Mouse (Mus musculus) liver, postnatal 0 days (tissue): ENCODE measurements around the gene Prdx5. TPM values are rescaled to one million over a fixed set of nuclear protein-coding genes. Genes with fewer than 3 reads are reported as not detected.

ENCODE experiments used
- ATAC-seq: fragments of 200-750 bp; cut with Nextera tagmentation; 2 replicates; pipeline ENCODE4 v1.8.0; 2017; ENCODE audit warnings: mild to moderate bottlenecking, moderate library complexity
- DNase-seq: peaks from one replicate; pipeline ENCODE4 v3.0.0-alpha.2; 2016
- H3K27ac ChIP-seq: fragments of 300-500 bp; sonication (generic); 2 replicates; pipeline ENCODE4 v1.5.1; 2014; ENCODE audit warnings: antibody characterized with exemption, moderate library complexity, mild to moderate bottlenecking, low read depth
- H3K27me3 ChIP-seq: fragments of 300-500 bp; sonication (generic); 2 replicates; pipeline ENCODE4 v1.6.1; 2014; ENCODE audit warnings: low read length, control low read depth, mixed read lengths; ENCODE audit not compliant: insufficient read depth
- H3K36me3 ChIP-seq: fragments of 300-500 bp; sonication (generic); replicated peaks from 2 replicates; pipeline ENCODE4 v1.6.1; 2014; ENCODE audit warnings: mild to moderate bottlenecking, control low read depth, low read length, moderate library complexity, mixed read lengths; ENCODE audit not compliant: insufficient read depth
- H3K4me1 ChIP-seq: fragments of 300-500 bp; sonication (generic); 2 replicates; pipeline ENCODE4 v1.6.1; 2014; ENCODE audit warnings: antibody characterized with exemption, mild to moderate bottlenecking, control low read depth; ENCODE audit not compliant: insufficient read depth
- H3K4me2 ChIP-seq: fragments of 300-500 bp; sonication (generic); 2 replicates; pipeline ENCODE4 v1.6.1; 2014; ENCODE audit warnings: low read depth, mild to moderate bottlenecking, low read length, moderate library complexity, mixed read lengths
- H3K4me3 ChIP-seq: fragments of 300-500 bp; sonication (generic); 2 replicates; pipeline ENCODE4 v1.5.1; 2014; ENCODE audit warnings: low read depth, low read length
- H3K9ac ChIP-seq: fragments of 300-500 bp; sonication (generic); replicated peaks from 2 replicates; pipeline ENCODE4 v1.6.1; 2014; ENCODE audit warnings: mild to moderate bottlenecking, moderate library complexity
- H3K9me3 ChIP-seq: fragments of 300-500 bp; sonication (generic); 2 replicates; pipeline ENCODE4 v1.6.1; 2016; ENCODE audit warnings: mild to moderate bottlenecking, control low read depth, low read length, mixed read lengths
- CTCF ChIP-seq: sonication (generic); IDR thresholded peaks from 2 replicates; pipeline ENCODE4 v1.5.1; 2016; ENCODE audit warnings: antibody characterized with exemption, low read depth
- EP300 ChIP-seq: IDR thresholded peaks from 2 replicates; pipeline ENCODE4 v1.6.1; 2016; ENCODE audit warnings: antibody characterized with exemption, low read depth, mild to moderate bottlenecking
- WGBS: fragments of 180-500 bp; shearing (Covaris S2); extraction: QIAGEN DNeasy Blood & Tissue Kit; methylation state at CpG from one replicate; pipeline ENCODE4 v1.1.7; 2014; ENCODE audit not compliant: insufficient replicate concordance; 5-methylcytosine and 5-hydroxymethylcytosine counted together
- polyA plus RNA-seq: library from polyadenylated mRNA; unstranded; fragments of >200 nt; fragmentation: Nextera tagmentation; extraction: Ambion mirVana; gene quantifications from 2 replicates; pipeline ENCODE4 v1.2.1, GENCODE M21; 2015

Gene Prdx5
- polyA plus RNA-seq, 1 experiment from 2014 or later, result 371 TPM

GRCm38 (mm10) chr19:6919876-6920740 lies 10.2 kb upstream of the Prdx5 start:
- Histone ChIP-seq H3K9me3 (no peaks in the 10 kb centered on the region), H3K9ac (peak overlapping the region; percentile 79), H3K4me3 (peak overlapping the region; percentile 71), H3K27me3 (peaks cover 11% of the 10 kb centered on the region), H3K27ac (peak overlapping the region; percentile 19; the same call in 1 of the 2 replicates), H3K4me1 (peaks cover 34% of the 10 kb centered on the region), H3K4me2 (peak overlapping the region; percentile 94), H3K36me3 (peaks cover 12% of the 10 kb centered on the region)
- TF ChIP-seq CTCF (no peak), EP300 (no peak)
- ATAC-seq (no peak), DNase-seq (no peak)
- WGBS, result 37% methylated on average over 8 of the region's 8 CpGs

GRCm38 (mm10) chr19:6919431-6919830 lies 9.5 kb upstream of the Prdx5 start:
- peaks cover 29% of the 10 kb centered on the region for H3K4me1 ChIP-seq
- no peak overlapping the region for H3K9ac ChIP-seq
- no peak for DNase-seq
- no peak for TF ChIP-seq EP300
- no peak for TF ChIP-seq CTCF
- no peak for ATAC-seq
- H3K27ac ChIP-seq, result no peak overlapping the region
- H3K36me3 ChIP-seq, result peaks cover 14% of the 10 kb centered on the region
- H3K27me3 ChIP-seq, result peaks cover 5% of the 10 kb centered on the region; the same call in 1 of the 2 replicates
- no peak overlapping the region for H3K4me2 ChIP-seq
- H3K9me3 ChIP-seq, result no peaks in the 10 kb centered on the region
- no peak overlapping the region for H3K4me3 ChIP-seq

GRCm38 (mm10) chr19:6918321-6918720 lies 8.4 kb upstream of the Prdx5 start:
- no peak overlapping the region for H3K4me2 ChIP-seq
- 70% methylated on average over 4 of the region's 4 CpGs for WGBS

GRCm38 (mm10) chr19:6916496-6916895 lies 6.6 kb upstream of the Prdx5 start:
- Histone ChIP-seq H3K27me3 (no peaks in the 10 kb centered on the region), H3K4me3 (no peak overlapping the region), H3K36me3 (peaks cover 41% of the 10 kb centered on the region), H3K4me2 (no peak overlapping the region), H3K4me1 (peaks cover 21% of the 10 kb centered on the region), H3K27ac (no peak overlapping the region), H3K9me3 (no peaks in the 10 kb centered on the region), H3K9ac (no peak overlapping the region)
- 84% methylated on average over 4 of the region's 4 CpGs for WGBS
- DNase-seq, result no peak
- TF ChIP-seq CTCF (no peak), EP300 (no peak)
- ATAC-seq, result no peak

More at GRCm38 (mm10) chr19:6918321-6918720, 8.4 kb upstream of the Prdx5 start:
- TF ChIP-seq CTCF (no peak), EP300 (no peak)
- peak overlapping the region; percentile 22; the same call in 1 of the 2 replicates for H3K27ac ChIP-seq
- H3K4me3 ChIP-seq, result no peak overlapping the region
- H3K27me3 ChIP-seq, result peaks cover 2% of the 10 kb centered on the region; the same call in 1 of the 2 replicates
- ATAC-seq (no peak), DNase-seq (no peak)
- peaks cover 29% of the 10 kb centered on the region for H3K4me1 ChIP-seq
- H3K9me3 ChIP-seq, result no peaks in the 10 kb centered on the region
- no peak overlapping the region for H3K9ac ChIP-seq
- peaks cover 23% of the 10 kb centered on the region for H3K36me3 ChIP-seq

- H3K9ac ChIP-seq, result no peak overlapping the region
Measured at GRCm38 (mm10) chr19:6915276-6915675, 5.4 kb upstream of the Prdx5 start.

GRCm38 (mm10) chr19:6914540-6914939 lies 4.6 kb upstream of the Prdx5 start:
- Histone ChIP-seq H3K36me3 (peaks cover 44% of the 10 kb centered on the region), H3K27me3 (no peaks in the 10 kb centered on the region), H3K9ac (no peak overlapping the region), H3K4me2 (no peak overlapping the region), H3K4me3 (no peak overlapping the region), H3K9me3 (no peaks in the 10 kb centered on the region), H3K4me1 (peaks cover 14% of the 10 kb centered on the region), H3K27ac (no peak overlapping the region)
- no peak for TF ChIP-seq CTCF
- TF ChIP-seq EP300, result no peak
- WGBS, result 87% methylated on average over 9 of the region's 9 CpGs
- DNase-seq (no peak), ATAC-seq (no peak)

More at GRCm38 (mm10) chr19:6915276-6915675, 5.4 kb upstream of the Prdx5 start:
- ATAC-seq (peak; percentile 36), DNase-seq (no peak)
- Histone ChIP-seq H3K4me2 (no peak overlapping the region), H3K4me1 (peaks cover 21% of the 10 kb centered on the region), H3K4me3 (no peak overlapping the region), H3K36me3 (peaks cover 46% of the 10 kb centered on the region), H3K9me3 (no peaks in the 10 kb centered on the region), H3K27ac (no peak overlapping the region), H3K27me3 (no peaks in the 10 kb centered on the region)
- no peak for TF ChIP-seq EP300
- no peak for TF ChIP-seq CTCF
- WGBS, result 45% methylated on average over 4 of the region's 4 CpGs
